Mouse (Mus musculus) right cerebral cortex, postnatal 14 days (tissue): ENCODE results near the gene Rab44.

Experiments
- DNase-seq: peaks from one replicate; pipeline ENCODE4 v3.0.0; 2022

Gene Rab44

DNA sequence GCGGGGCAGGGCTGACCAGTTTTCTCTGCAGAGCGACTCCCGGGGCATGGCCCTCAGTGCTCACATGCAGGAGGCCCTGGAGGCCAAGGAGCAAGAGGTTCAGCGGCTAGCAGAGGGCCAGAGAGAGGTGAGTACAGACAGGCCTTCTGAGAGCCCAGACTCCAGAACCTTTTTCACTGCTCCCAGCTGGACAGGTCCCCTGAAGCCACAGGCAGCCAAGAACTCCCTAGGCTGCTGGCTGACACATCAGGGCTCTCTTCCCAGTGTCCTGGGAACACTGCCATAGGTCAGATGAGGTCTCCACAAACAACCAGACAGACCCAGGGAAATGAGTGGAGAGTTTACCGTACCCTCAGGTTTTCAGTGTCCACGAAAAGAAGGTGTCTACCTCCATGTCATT lies 22.3 kb downstream of the Rab44 start:
- no peak for DNase-seq

DNA sequence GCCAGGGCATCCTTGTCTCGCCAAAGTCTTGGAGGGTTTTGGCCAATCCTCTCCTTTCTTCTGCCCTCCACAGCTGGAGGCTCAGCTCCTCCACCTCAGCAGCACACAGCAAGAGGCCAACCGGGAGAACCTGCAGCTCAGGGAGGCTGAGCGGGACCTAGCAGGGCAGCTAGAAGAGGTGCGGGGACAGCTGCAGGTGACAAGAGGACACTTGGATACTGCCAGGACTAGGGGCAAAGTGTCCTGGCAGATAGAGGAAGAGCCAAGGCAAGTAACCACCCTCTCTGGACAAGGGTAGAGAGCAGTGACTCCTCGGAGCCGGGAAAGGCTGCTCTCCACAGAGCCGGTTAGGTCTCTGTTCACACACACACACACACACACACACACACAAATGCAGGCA lies 24.0 kb downstream of the Rab44 start:
- no peak for DNase-seq

DNA sequence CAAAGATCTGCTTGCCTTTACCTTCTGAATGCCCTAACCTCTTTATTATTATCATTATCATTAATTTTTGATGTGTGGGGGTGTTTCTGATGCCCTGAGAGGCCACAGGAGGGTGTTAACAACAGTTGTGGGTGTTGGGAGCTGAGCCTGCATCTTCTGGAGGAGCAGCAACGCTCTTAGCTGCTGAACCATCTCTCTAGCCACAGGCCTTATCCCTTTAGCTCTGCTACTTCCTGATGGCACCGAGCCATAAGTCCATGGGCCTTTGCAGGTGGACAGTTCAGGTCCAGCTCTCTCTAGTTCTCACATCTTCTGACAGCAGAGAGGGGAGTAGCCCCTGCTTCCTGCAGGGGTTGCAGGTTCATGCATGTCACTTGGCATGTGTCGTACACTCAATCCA lies 27.6 kb downstream of the Rab44 start:
- DNase-seq = no peak

DNA sequence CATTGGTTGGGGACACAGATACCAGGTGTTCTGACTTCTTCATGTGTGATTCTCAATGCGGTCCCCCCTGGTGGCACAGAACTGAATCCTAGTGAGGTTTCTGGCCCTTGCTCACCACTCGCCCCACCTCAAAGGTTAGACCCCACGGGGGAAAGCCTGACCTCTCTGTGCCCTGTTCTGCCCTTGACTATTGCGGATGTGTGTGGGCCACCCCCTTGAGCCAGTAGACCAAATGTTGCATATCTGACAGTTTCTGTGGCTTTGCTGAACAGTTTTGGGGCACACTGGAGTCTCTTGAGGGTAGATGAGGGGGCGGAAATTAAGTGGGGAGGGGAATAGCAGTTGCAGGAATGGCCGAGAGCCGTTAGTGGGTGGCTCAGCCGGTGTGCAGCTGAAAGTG lies 29.3 kb downstream of the Rab44 start:
- no peak for DNase-seq

DNA sequence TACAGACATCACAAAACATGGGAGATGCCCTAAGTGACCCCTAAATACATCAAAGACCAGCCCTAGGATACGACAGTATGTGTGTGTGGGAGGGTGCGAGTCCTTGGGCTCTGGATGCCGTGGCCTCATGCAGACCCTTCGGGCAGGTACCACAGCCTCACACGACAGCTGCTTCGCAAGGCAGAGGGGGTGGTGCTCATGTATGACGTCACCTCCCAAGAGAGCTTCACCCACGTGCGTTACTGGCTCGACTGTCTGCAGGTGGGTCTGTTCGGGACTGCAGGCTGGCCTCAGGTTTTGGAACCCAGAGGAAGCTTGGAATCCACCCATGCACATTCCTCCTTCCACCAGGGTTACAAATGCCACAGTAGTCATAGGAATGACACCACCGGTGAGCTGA lies 31.2 kb downstream of the Rab44 start:
- DNase-seq = no peak

DNA sequence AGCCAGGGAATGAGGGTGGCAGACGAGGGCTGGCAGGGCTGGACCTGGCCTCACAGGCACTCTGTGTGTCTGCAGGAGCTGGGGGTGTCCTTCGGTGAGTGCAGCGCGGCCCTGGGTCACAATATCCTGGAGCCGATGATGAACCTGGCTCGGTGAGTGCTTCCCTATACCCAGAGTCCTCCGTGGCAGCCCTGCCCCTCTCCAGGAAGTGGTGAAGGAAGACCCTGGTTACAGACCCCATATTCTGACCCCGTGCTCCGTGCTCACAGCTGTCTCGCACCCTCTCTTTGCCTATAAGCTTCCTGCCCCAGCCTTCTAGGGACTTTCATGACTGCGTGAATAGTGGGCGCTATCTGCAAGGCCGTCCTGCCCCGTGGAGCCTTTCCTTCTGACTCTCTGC lies 33.3 kb downstream of the Rab44 start:
- no peak for DNase-seq

DNA sequence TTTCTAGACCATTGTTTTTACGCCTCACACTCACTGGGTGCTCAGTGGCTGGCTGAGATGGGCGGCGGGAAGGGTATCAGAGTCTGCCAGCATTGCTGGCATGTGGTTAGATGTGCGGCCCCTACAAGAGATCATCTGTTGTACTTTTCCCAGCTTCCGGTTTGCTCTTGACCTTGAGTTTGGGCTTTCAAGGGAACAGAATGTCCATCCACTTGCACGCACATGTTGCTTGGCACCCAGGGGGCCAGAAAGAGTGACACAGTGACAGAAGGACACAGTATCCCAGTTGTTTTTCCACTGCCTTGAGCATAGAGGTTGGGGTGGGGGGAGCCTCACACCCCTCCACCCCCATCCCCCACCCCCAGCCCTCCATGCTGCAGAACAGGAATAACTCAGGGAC lies 33.8 kb downstream of the Rab44 start:
- no peak for DNase-seq

DNA sequence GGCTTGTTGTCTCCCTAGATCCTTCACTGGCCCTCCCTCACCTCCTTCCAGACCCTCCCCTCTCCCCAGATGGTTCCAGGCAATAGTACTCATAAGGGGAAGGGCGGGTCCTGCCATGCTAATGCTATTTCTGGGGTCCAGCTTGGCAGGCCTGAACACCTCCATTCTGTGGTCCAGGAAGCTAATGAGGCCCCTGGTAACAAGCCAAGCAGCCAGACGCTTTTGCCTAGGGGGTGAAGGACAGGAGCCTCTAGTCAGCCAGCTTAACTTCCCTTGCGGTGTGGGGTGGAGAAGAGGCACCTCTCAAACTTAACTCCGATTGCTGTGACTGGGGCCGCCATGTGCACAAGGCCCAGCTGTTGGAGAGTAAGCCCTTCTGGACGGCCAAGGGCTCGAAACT lies 35.8 kb downstream of the Rab44 start:
- DNase-seq = no peak

DNA sequence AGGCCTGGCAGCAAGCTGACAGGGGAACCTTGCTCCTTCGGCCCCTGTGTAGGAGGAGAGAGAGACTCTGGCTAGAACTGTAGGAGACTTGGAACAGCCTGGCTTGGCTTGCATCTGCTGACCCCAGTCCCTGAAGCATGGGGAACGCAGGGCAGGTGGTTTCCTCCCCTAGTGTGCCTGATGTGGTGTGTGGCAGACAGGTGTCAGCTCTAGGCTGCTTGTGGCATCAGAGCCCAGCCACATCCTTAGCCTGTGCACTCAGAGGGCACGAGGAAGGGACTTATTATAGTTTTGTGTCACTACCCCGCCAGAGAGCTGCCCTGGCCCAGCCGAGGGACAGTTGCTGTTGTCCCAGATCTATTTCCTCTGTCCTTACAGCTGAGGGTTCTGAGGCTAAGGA lies 38.6 kb downstream of the Rab44 start:
- no peak for DNase-seq

DNA sequence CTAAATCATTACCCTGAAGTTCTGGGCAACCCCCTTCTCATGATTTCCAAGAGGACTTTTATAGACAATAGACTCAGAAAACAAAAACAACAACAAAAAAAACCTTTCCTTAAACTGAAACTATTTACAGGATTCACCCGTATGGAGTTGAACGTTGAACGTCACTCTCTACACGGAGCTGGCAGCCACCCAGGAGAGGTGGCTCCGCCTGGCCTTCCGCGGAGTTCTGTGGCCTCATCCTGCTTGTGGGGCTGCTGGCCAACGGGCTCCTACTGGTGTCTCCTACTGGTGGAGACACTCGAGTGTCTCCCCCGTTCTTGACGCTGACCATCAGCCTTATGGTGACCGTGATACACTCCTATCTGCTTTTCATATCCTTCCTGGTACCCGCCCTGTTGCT lies 40.3 kb downstream of the Rab44 start:
- no peak for DNase-seq

DNA sequence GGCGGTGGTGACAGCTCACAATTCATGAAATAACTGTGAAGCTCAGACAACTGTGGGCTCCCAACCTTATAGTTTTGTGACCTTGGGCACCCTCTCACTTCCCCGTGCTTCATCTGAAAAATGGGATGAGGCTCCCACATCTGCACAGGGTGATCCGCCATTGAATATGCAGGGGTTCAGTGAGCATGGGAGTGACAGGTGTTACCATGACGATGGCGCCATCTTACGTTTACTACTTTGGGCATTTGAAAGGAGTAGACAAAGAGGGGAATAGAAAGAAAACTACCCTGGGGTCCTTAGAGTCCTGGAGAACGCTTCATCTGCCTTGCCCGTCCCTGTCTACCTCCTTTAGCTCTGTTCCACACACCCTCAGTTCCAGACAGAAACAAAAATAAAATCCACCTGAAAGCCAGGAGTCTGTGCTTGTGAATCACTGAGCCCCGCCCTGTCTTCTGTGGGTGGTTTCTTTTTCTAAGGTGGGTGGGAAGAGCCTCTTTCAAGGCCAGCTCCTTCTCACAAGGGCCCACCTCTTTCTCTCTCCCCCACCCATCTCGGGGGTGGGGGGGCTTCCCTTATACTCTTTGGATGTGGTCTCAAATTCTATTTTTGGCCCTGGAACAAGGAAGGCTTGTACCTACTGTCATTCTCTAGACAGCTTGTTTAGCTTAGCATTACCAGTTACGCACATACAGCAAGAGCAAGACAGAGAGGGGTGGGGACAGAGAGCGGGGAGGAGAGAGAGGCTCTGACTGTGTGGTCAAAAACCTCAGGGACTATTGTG lies 41.6 kb downstream of the Rab44 start:
- no peak for DNase-seq

DNA sequence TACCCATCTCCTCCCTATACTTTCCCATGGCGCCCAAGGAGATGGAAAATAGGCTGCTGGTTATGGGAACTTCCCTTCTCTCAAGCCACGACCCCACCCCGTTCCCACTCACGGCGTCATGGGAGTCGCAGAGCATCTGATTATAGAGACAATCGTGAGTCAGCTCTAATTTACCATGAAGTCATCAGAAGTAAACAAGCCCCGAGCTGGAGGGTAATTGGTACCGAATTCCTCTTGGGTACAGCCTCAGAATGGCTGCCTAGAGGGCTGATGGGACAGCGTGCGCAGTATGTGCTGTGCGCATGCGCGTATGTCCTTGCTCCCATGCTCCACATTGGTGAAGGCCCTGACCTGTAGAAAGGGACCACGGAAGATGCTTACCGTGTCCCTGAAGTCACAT lies 42.5 kb downstream of the Rab44 start:
- DNase-seq = no peak

DNA sequence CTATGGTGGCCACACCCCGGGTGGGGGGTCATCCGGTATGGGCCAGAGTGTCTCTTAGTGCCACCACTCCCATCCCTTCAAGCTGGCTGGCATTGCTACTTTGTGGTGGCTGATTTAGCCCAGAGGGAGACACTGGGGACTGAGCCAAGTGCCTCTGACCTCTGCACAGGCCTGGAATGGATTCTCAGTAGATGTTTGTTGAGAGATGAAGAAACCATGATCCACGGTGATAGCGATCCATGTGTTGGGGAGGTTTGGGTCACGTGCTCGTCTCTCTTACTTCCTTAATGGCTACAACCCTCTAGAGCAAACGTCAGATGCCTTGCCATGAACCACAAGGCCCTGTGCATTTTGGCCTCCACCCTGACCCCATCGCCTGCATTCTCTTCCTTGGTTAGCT lies 42.9 kb downstream of the Rab44 start:
- DNase-seq = no peak

DNA sequence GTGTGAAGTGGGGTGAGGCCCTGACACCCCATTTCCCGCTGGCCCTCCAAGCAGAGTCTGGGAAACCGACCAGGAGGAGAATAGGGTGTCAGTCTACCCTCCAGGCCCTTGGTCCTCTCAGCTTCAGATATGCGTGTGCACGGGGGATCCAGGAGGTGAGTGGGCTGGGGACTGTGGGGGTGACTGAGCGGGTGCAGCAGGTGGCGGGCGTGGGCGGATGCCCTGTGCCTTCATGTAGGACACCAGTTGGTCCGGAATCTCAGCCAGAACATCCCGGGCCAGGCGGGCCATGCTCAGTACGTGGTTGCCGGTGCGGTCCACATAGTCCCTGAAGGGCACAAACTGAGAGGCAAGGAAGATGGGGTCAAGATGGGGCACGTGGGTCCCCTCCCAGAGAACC lies 45.0 kb downstream of the Rab44 start:
- no peak for DNase-seq

DNA sequence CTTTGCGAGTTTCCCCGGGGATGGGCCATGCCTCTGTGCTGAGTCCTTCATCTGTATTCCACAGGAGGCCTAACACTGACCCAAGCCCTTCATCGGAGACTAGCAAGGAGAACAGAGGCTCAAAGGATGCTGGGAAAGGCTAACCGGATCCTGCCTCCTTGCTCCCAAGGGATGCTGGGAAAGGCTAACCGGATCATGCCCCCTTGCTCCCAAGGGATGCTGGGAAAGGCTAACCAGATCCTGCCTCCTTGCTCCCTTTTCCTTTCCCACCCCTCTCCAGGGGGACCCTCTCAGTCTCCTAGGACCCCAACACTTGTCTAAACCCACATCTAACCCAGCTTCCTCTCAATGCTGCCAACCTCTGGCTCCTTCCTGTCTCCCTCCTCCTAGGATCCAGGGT lies 45.4 kb downstream of the Rab44 start:
- DNase-seq = no peak

DNA sequence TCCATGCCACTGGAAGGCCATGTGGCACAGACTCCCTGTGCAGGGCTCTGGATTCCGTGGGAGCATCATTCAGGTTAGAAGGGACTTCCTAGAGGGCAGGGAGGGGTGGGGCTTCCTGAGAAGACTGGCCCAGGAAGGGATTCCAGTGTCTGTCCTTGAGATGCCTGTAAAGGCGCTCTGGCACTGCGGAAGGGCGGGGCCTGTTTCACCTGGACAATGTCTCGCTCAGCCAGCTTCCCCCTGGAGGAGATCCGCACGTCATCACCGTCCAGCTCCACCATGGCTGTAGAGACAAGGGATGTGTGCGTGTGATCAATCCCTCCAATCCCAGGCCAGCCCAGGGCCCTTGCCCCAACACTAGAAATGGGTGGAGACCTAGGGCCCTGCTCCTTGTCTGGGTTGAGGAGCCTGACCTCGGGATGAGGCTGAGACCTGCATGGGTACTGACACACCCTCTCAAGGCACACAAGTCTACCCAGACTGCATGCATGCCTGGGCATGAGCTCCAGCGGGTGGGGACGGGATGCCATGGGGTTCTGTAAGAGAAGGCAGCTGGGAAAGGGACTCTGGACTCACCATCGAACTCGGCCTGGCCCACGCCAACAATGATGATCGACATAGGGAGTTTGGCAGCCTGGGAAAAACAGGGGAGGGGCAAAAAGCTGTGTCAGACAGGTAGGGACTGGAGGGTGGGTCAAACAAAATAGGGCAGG lies 46.0 kb downstream of the Rab44 start:
- DNase-seq = no peak

DNA sequence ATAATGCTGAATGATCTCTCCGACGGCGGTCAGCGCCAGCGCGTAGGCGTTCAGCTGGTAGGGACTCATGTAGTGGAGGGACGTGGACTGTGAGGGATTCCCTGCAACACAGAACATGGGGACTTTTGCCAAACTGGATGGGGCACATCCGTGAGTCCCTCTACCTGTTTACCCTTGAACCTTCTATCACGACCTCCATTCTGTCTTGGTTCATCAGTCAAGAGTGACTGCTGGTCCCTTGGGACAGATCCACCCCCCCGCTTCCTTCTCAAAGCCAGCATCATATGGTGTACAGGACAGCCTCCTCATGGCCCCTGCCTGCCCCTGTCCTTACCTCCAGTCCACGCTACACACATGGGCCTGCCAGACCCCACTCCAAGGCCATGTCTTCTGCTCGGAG lies 48.4 kb downstream of the Rab44 start:
- DNase-seq = no peak

DNA sequence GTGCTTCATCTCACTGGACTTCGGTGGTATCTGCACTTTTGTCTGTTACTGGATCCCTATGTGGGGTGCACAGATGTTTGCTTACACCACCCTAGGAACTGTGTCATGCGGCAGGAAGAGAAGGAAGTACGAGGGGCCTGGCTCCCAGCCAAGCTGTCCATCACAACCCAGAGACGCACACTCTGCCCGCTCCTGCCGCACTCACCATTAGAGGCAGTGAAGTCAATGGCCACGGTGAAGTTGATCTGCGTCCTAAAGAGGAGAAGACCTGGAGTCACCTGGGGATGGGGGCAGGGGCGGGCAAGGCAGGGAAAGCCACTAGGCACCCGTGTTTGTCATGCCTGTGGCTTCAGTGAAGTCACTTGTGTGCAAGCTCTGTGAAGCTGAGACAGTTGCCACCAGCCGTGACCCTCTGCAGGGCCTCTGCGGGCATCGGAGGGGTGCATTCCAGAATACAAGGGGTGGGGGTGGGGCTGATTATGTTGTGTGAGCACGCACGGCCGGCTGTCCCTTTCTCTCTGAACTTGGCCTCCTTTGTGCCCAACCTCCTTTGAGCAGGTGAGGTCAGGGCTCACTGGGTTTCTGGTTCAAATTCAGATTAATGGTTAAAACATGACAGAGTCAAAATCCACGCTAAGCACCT lies 50.6 kb downstream of the Rab44 start:
- peak; percentile 50 for DNase-seq

DNA sequence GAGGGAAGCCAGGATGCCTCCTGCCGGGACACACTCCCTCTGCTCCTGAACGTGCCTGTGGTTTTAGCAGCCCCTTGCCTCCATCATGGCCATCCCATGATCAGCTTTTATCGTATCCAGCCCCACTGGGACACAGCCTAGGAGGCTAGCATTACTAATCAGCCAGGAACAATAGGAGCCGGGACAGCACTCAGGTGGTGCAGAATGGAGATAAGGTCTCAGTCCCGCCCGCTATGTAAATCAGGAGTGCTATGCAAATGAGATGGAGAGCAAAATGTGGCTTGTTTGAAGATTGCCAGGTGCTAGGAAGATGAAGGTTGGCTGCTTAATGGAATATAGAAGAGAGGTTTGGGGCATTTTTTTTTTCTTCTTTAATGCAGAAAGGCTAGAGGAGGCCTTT lies 51.5 kb downstream of the Rab44 start:
- DNase-seq = no peak

DNA sequence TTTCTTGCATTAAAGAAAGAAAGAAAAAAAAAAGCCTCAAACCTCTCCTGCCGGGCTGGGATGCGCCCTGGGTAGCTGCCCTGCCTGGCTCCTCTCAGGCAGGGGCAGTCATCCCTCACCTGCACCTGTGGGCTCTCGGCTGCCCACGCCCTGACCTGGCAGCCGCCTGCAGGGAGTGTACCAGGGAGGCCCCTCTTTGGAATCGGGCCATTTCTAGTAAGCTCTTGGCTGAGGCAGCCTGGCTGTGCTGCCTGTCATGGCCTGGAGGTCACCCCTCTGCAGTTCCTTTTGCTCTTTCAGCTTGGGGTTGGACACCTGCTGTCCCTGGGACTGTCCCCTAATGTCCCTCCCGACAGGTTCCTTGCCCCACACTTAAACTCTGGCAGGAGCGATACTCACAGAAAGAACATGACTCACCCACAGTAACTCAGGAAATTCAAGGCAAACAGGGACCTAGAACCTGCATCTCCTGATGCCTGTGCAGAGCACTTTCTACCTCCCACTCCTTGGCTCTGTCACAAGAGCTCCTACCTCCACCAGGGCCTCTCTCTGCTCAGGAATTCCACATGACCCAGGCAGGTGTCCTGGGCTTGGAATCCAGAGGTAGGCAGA lies 52.1 kb downstream of the Rab44 start:
- DNase-seq = no peak

DNA sequence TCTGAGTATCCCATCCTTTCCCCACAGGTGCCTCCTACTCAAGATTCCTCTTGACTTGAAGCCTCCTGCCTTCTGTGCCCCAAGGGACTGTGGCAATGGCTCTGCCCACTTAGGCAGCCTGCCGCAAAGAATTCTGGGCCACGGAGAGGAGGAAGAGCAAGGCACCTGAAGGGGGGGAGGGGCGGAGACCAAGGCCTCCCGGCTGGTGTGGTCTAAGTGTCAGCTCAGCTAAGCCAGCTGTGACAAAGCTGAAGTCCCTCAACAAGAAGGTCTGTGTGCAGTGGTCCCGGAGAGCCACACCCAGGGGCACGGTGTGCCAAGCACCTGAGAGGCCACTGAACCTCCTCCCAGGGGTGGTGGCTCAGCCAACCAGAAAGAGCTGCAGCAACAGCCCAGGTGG lies 53.4 kb downstream of the Rab44 start:
- no peak for DNase-seq

DNA sequence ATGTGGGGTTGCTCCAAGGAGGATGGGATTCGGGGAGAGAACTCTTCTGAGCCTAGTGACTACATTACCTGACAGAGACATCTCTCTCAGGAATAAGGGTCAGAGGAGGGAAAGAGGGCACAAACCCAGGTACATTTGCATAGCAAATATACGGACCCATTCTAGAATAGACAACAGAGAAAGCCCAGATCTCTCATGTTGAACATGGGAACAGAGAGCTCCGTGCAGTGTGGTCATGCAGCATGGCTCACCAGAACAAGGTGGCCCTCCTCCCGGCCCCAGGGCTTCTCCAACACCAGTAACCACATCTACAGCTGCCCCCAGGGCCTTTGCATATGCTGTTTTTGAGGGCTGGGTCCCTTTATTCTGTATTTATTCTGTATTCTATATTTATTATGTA lies 54.5 kb downstream of the Rab44 start:
- no peak for DNase-seq

DNA sequence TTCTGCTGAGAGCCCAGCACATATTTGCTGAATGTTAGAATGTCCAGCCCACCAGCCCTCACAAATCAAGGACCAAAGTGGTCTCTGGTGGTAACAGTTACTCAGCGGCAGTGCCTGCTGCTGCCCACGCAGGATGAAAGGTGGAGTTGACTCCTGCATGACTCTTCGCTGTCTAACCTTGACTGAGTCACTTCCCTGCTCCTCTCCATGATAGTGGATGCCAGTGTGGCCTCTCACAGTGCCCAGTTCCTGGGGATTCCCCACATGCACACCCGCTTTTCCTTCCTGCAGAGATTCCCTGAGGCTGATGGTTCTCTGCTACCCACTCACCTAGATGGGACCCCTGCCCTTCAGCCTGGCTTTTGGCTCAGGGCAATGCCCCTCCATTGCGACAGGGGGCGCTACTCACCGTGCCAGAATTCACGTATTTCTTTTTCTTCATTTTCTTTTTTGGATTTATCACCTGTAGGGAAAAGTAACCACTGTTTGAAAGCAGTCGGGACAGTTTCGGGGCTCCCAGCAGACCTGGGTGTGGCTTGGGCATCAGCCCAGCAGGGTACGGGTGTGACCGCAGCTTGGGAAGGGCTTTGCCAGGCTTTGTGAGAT lies 55.2 kb downstream of the Rab44 start:
- DNase-seq = no peak
